ENCODE assay signal across 22 mouse cellular contexts in genomic region chr3:156992811-156993210, GRCm38 (mm10).
DNase-seq lines count a peak whose midpoint lies in the region; ATAC-seq lines count a peak whose summit lies in the region.
"Had no signal": no experiment of that assay in that cellular context is flagged by ENCODE, and none has a peak within 500 bp of the region (broad histone marks: within the 10 kb centered on the region; RNA-seq: fewer than 3 reads in every experiment).

No protein-coding gene starts in this region.

- H3K4me1 ChIP-seq in hindbrain, embryonic 13.5 days (replicated peaks) = no peaks in the 10 kb centered on the region
- H3K4me1 ChIP-seq: embryonic facial prominence, embryonic 13.5 days; forebrain, embryonic 13.5 days; heart, embryonic 13.5 days had no signal

- no peak overlapping the region for H3K27ac ChIP-seq in hindbrain, embryonic 13.5 days
- H3K27ac ChIP-seq: embryonic facial prominence, embryonic 13.5 days; forebrain, embryonic 13.5 days; heart, embryonic 13.5 days had no signal

- H3K36me3 ChIP-seq in hindbrain, embryonic 13.5 days = no peaks in the 10 kb centered on the region
- H3K36me3 ChIP-seq: embryonic facial prominence, embryonic 13.5 days; heart, embryonic 13.5 days had no signal

- intact Hi-C loops in left cerebral cortex, postnatal 10 days (cut with DNase I) = no loop called here

- ATAC-seq in hindbrain, embryonic 13.5 days (ENCODE audit: low FRiP score) = no peak
- ATAC-seq: activated CD4-positive, CD25-positive, alpha-beta regulatory T cell, adult 4 months; forebrain, embryonic 13.5 days; hindbrain, embryonic 16.5 days; inflammation-experienced regulatory T-cells, adult 6 months; Patski had no signal

- H3K4me2 ChIP-seq in hindbrain, embryonic 13.5 days = no peak overlapping the region
- H3K4me2 ChIP-seq: embryonic facial prominence, embryonic 13.5 days; forebrain, embryonic 13.5 days; heart, embryonic 13.5 days had no signal

- H3K4me3 ChIP-seq in hindbrain, embryonic 13.5 days = no peak overlapping the region
- H3K4me3 ChIP-seq: embryonic facial prominence, embryonic 13.5 days; forebrain, embryonic 13.5 days; heart, embryonic 13.5 days had no signal

- no peaks in the 10 kb centered on the region for H3K27me3 ChIP-seq in hindbrain, embryonic 13.5 days
- H3K27me3 ChIP-seq: embryonic facial prominence, embryonic 13.5 days; forebrain, embryonic 13.5 days; heart, embryonic 13.5 days; Patski had no signal

- no peak overlapping the region for H3K9ac ChIP-seq in hindbrain, embryonic 13.5 days
- H3K9ac ChIP-seq: embryonic facial prominence, embryonic 13.5 days; forebrain, embryonic 13.5 days; heart, embryonic 13.5 days had no signal

- no peaks in the 10 kb centered on the region for H3K9me3 ChIP-seq in hindbrain, embryonic 13.5 days
- H3K9me3 ChIP-seq: embryonic facial prominence, embryonic 13.5 days; forebrain, embryonic 13.5 days; heart, embryonic 13.5 days had no signal

- peak; percentile 23 to 43 for DNase-seq in left cerebral cortex, adult 18-20 months (ENCODE audit: low spot score in 2 of 2)
- no peak for DNase-seq in left cerebral cortex, postnatal 10 days (ENCODE audit: extremely low spot score in 1 of 2, low spot score in 2 of 2)
- peak; percentile 36 to 60 for DNase-seq in right cerebral cortex, adult 2 months (ENCODE audit: low spot score in 2 of 2)
- no peak for DNase-seq in right cerebral cortex, postnatal 10 days (ENCODE audit: low spot score in 2 of 2)
- DNase-seq in brain, adult 2 months (ENCODE audit: low read depth, low spot score) = peak; percentile 85
- DNase-seq in telencephalon, adult 2 months (ENCODE audit: low read depth, low spot score) = peak; percentile 55
- DNase-seq: adrenal gland, postnatal 14 days; B cell, adult 2 months; cerebellum, adult 18-20 months; cerebellum, adult 9-11 months; cerebellum, postnatal 36 days; gastrocnemius, postnatal 36 days; heart, adult 11 months; heart, postnatal 36 days had no signal

- 81% methylated on average over 1 of the region's 1 CpGs for WGBS in hindbrain, embryonic 13.5 days

Comparison
In these comparisons a context has a peak if more than half of its experiments do, and no peak if none do; other contexts are left out.
1. DNase-seq: peak in left cerebral cortex, adult 18-20 months (2 of 2), right cerebral cortex, adult 2 months (2 of 2), brain, adult 2 months (single experiment) and telencephalon, adult 2 months (single experiment); none in left cerebral cortex, postnatal 10 days (0 of 2) and right cerebral cortex, postnatal 10 days (0 of 2).